In the genomic region with DNA sequence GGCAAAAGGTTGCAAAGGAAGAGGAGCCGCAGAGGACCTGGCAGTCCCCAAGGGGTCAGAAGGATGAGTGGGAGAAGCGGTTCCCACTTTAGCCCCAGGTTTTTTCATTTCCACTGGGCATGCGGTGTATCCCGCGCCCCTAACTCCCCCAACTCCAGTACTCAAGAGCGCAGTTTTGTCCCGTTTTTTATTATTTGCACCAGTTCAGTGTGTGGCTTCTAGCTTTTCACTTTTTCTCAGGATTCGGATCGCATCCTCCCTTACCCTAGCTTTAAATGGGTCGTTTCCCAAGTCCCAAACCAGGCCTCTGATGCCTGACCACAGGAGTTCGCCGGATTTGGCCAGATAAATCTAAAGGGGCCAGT, we compare ENCODE assay signal across 8 mouse cellular contexts. TPM values are rescaled to one million over a fixed set of nuclear protein-coding genes. Genes with fewer than 3 reads are reported as not detected.
DNase-seq lines count a peak whose midpoint lies in the region; ATAC-seq and TF ChIP-seq lines count a peak whose summit lies in the region.

No protein-coding gene starts in this region.

- peak overlapping the region; percentile 63 for H3K4me2 ChIP-seq in kidney, postnatal 0 days (ENCODE audit: low read length)
- peak overlapping the region; percentile 96 for H3K4me2 ChIP-seq in embryonic facial prominence, embryonic 14.5 days (ENCODE audit: low read depth, low read length)
- H3K4me2 ChIP-seq in hindbrain, postnatal 0 days (ENCODE audit: low read depth, low read length), result peak overlapping the region; percentile 100
- peak overlapping the region; percentile 96 for H3K4me2 ChIP-seq in midbrain, embryonic 16.5 days (ENCODE audit: low read length)

- H3K4me3 ChIP-seq in kidney, postnatal 0 days (replicated peaks; ENCODE audit: low read depth, low read length), result peak overlapping the region; percentile 46
- H3K4me3 ChIP-seq in embryonic facial prominence, embryonic 14.5 days (ENCODE audit: low read depth, low read length), result peak overlapping the region; percentile 61
- peak overlapping the region; percentile 79 for H3K4me3 ChIP-seq in hindbrain, postnatal 0 days (ENCODE audit: low read length)
- H3K4me3 ChIP-seq in midbrain, embryonic 16.5 days (ENCODE audit: low read depth, low read length), result peak overlapping the region; percentile 64

- ATAC-seq in kidney, postnatal 0 days (replicated peaks; ENCODE audit: low FRiP score, low read depth), result no peak
- ATAC-seq in embryonic facial prominence, embryonic 14.5 days (ENCODE audit: low read depth), result 0 out of 2 replicates have a peak, but pooled peaks have one; percentile 4
- no peak for ATAC-seq in hindbrain, postnatal 0 days
- ATAC-seq in midbrain, embryonic 16.5 days, result no peak
- ATAC-seq in erythroblast, adult 5-6 weeks (replicated peaks; ENCODE audit: low FRiP score, poor library complexity, severe bottlenecking), result no peak

- H3K27ac ChIP-seq in kidney, postnatal 0 days, result no peak overlapping the region
- H3K27ac ChIP-seq in embryonic facial prominence, embryonic 14.5 days (replicated peaks; ENCODE audit: low read depth, low read length), result no peak overlapping the region
- no peak overlapping the region for H3K27ac ChIP-seq in hindbrain, postnatal 0 days
- H3K27ac ChIP-seq in midbrain, embryonic 16.5 days (ENCODE audit: low read length), result no peak overlapping the region

- H3K36me3 ChIP-seq in kidney, postnatal 0 days (ENCODE audit: insufficient read depth, low read length), result no peaks in the 10 kb centered on the region
- H3K36me3 ChIP-seq in embryonic facial prominence, embryonic 14.5 days (ENCODE audit: control insufficient read depth, insufficient read depth, low read length), result no peaks in the 10 kb centered on the region
- no peaks in the 10 kb centered on the region for H3K36me3 ChIP-seq in hindbrain, postnatal 0 days (ENCODE audit: insufficient read depth, low read length)
- H3K36me3 ChIP-seq in midbrain, embryonic 16.5 days (ENCODE audit: control insufficient read depth, insufficient read depth, low read length), result no peaks in the 10 kb centered on the region

- H3K4me1 ChIP-seq in kidney, postnatal 0 days (replicated peaks; ENCODE audit: insufficient read depth, low read length), result peaks cover 12% of the 10 kb centered on the region; the same call in 1 of the 2 replicates
- H3K4me1 ChIP-seq in embryonic facial prominence, embryonic 14.5 days (ENCODE audit: control insufficient read depth, insufficient read depth, low read length), result peaks cover 11% of the 10 kb centered on the region
- 0 out of 2 replicates have a peak, but pooled peaks cover 15% of the 10 kb centered on the region for H3K4me1 ChIP-seq in hindbrain, postnatal 0 days (ENCODE audit: insufficient read depth, low read length)
- H3K4me1 ChIP-seq in midbrain, embryonic 16.5 days (ENCODE audit: control insufficient read depth, insufficient read depth, low read length), result peaks cover 14% of the 10 kb centered on the region

- peaks cover 44% of the 10 kb centered on the region for H3K27me3 ChIP-seq in kidney, postnatal 0 days (ENCODE audit: insufficient read depth, low read length)
- peaks cover 70% of the 10 kb centered on the region for H3K27me3 ChIP-seq in embryonic facial prominence, embryonic 14.5 days (replicated peaks; ENCODE audit: control insufficient read depth, insufficient read depth, low read length)
- H3K27me3 ChIP-seq in hindbrain, postnatal 0 days (ENCODE audit: insufficient read depth, low read length), result 0 out of 2 replicates have a peak, but pooled peaks cover 4% of the 10 kb centered on the region
- no peaks in the 10 kb centered on the region; the same call in 1 of the 2 replicates for H3K27me3 ChIP-seq in midbrain, embryonic 16.5 days (ENCODE audit: control insufficient read depth, insufficient read depth, low read depth, low read length)

- TF ChIP-seq CTCF in kidney, postnatal 0 days (IDR thresholded peaks at IDR 0.05; ENCODE audit: low read depth), result no peak
- no peak; the same call in 1 of the 2 replicates for TF ChIP-seq CTCF in hindbrain, postnatal 0 days (IDR thresholded peaks at IDR 0.05; ENCODE audit: low read depth)

- no peaks in the 10 kb centered on the region for H3K9me3 ChIP-seq in kidney, postnatal 0 days (replicated peaks; ENCODE audit: low read length)
- H3K9me3 ChIP-seq in embryonic facial prominence, embryonic 14.5 days (ENCODE audit: control insufficient read depth, low read length), result no peaks in the 10 kb centered on the region
- H3K9me3 ChIP-seq in hindbrain, postnatal 0 days (ENCODE audit: low read length), result no peaks in the 10 kb centered on the region
- H3K9me3 ChIP-seq in midbrain, embryonic 16.5 days (replicated peaks; ENCODE audit: control insufficient read depth, low read length, poor library complexity, severe bottlenecking), result no peaks in the 10 kb centered on the region

- 2% methylated on average over 12 of the region's 12 CpGs for WGBS in kidney, postnatal 0 days
- WGBS in embryonic facial prominence, embryonic 14.5 days, result 2% methylated on average over 12 of the region's 12 CpGs
- 1% methylated on average over 12 of the region's 12 CpGs for WGBS in hindbrain, postnatal 0 days
- WGBS in midbrain, embryonic 16.5 days, result 1% methylated on average over 12 of the region's 12 CpGs

- DNase-seq in kidney, postnatal 0 days (ENCODE audit: low spot score), result no peak
- DNase-seq in kidney, adult 11 months, result no peak
- no peak for DNase-seq in embryonic facial prominence, embryonic 14.5 days (ENCODE audit: low spot score)
- no peak for DNase-seq in hindbrain, postnatal 0 days (ENCODE audit: low spot score)
- no peak for DNase-seq in left cerebral cortex, adult 11 months (ENCODE audit: low spot score)
- no peak for DNase-seq in cerebellum, adult 18-20 months

- H3K9ac ChIP-seq in kidney, postnatal 0 days (ENCODE audit: low read depth, low read length), result no peak overlapping the region
- H3K9ac ChIP-seq in embryonic facial prominence, embryonic 14.5 days (ENCODE audit: low read depth, low read length), result peak overlapping the region; percentile 63
- peak overlapping the region; percentile 70; the same call in 1 of the 2 replicates for H3K9ac ChIP-seq in hindbrain, postnatal 0 days (replicated peaks; ENCODE audit: low read length)
- peak overlapping the region; percentile 73 for H3K9ac ChIP-seq in midbrain, embryonic 16.5 days (ENCODE audit: low read depth, low read length)

RNA-seq across cellular contexts. Expression of gene Zbtb16, which starts 0.5 kb away (rescaled TPM):
- 0.28 and 0.47 TPM in 2 replicates for polyA plus RNA-seq in kidney, postnatal 0 days (2015; fragmentation: Nextera tagmentation; extraction: Ambion mirVana)
- 2.2 and 4.1 TPM in 2 replicates for polyA plus RNA-seq in embryonic facial prominence, embryonic 14.5 days (2014; fragmentation: Nextera tagmentation; extraction: Ambion mirVana)
- 11.2 and 13.5 TPM in 2 replicates for total RNA-seq in hindbrain, postnatal 0 days (2014; rRNA removed)
- 5.4 and 6.8 TPM in 2 replicates for polyA plus RNA-seq in hindbrain, postnatal 0 days (2015; fragmentation: Nextera tagmentation; extraction: Ambion mirVana)
- 5.4 and 6.4 TPM in 2 replicates for polyA plus RNA-seq in midbrain, embryonic 16.5 days (2015; fragmentation: Nextera tagmentation; extraction: Ambion mirVana)
- 1.7 and 2.9 TPM in 2 replicates for total RNA-seq in erythroblast, adult 5-6 weeks (2015; ENCODE audit: low replicate concordance)
- 0.77 and 1.8 TPM in 2 replicates for total RNA-seq in erythroblast, adult 5-6 weeks (2017; ENCODE audit: low replicate concordance)
